Mouse (Mus musculus) brown adipose tissue, adult 24 weeks (tissue): ENCODE results near the gene Mast3. TPM values are rescaled to one million over a fixed set of nuclear protein-coding genes. Genes with fewer than 3 reads are reported as not detected.

ENCODE experiments used
- H3K27ac ChIP-seq: fragments of 200-500 bp; replicated peaks from 2 replicates; pipeline ENCODE4 v1.5.1; 2012; ENCODE audit warnings: low read depth, mild to moderate bottlenecking, low read length
- H3K4me1 ChIP-seq: fragments of 200-500 bp; 2 replicates; pipeline ENCODE4 v1.6.1; 2012; ENCODE audit warnings: low read length, mixed read lengths; ENCODE audit not compliant: control insufficient read depth, insufficient read depth, insufficient read length
- H3K4me3 ChIP-seq: fragments of 200-500 bp; 2 replicates; pipeline ENCODE4 v1.5.1; 2012; ENCODE audit warnings: low read depth, mild to moderate bottlenecking, low read length, moderate library complexity; ENCODE audit not compliant: insufficient read depth
- polyA plus RNA-seq: library from polyadenylated mRNA; stranded (reverse); fragments of >200 nt; gene quantifications from 2 replicates; pipeline ENCODE4 v1.2.4, GENCODE M21; 2012; ENCODE audit not compliant: missing spikeins, insufficient read depth, insufficient read length

The Mast3 gene
- polyA plus RNA-seq, 1 experiment: 2.5 TPM

GRCm38 (mm10) chr8:70801830-70802229 is 3.0 kb downstream of the Mast3 start:
- no peaks in the 10 kb centered on the region for H3K4me1 ChIP-seq
- H3K27ac ChIP-seq: no peak overlapping the region
- H3K4me3 ChIP-seq: no peak overlapping the region

DNA sequence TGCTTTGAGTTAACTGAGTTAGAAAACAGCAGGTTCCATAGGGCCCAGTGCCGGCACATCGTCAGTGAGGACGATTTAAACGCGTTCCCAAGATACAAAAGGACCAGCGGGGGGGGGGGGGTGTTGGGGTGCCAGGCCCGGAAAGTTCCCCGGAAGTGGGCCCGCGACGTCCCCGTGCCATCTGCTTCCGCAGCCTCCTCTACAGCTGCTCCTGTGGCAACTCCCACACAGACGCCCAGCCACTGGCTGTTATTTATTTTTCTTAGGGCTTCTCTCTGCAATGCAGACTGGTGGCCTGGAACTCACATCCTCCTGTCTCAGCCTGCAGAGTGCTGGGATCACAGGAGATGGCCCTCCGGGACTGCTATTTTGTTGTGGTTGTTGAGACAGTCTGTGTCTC is 3.7 kb downstream of the Mast3 start:
- Histone ChIP-seq H3K27ac (no peak overlapping the region), H3K4me3 (no peak overlapping the region), H3K4me1 (no peaks in the 10 kb centered on the region)

GRCm38 (mm10) chr8:70800648-70801047 is 4.2 kb downstream of the Mast3 start:
- Histone ChIP-seq H3K4me1 (no peaks in the 10 kb centered on the region), H3K4me3 (no peak overlapping the region), H3K27ac (no peak overlapping the region)

- H3K4me3 ChIP-seq: no peak overlapping the region
- no peak overlapping the region for H3K27ac ChIP-seq
- no peaks in the 10 kb centered on the region for H3K4me1 ChIP-seq
Observed at GRCm38 (mm10) chr8:70798281-70798680, 6.6 kb downstream of the Mast3 start.

GRCm38 (mm10) chr8:70797081-70798070 is 7.5 kb downstream of the Mast3 start:
- H3K4me1 ChIP-seq: peaks cover 6% of the 10 kb centered on the region; the same call in 1 of the 2 replicates
- peak overlapping the region; percentile 60 for H3K4me3 ChIP-seq
- no peak overlapping the region for H3K27ac ChIP-seq

DNA sequence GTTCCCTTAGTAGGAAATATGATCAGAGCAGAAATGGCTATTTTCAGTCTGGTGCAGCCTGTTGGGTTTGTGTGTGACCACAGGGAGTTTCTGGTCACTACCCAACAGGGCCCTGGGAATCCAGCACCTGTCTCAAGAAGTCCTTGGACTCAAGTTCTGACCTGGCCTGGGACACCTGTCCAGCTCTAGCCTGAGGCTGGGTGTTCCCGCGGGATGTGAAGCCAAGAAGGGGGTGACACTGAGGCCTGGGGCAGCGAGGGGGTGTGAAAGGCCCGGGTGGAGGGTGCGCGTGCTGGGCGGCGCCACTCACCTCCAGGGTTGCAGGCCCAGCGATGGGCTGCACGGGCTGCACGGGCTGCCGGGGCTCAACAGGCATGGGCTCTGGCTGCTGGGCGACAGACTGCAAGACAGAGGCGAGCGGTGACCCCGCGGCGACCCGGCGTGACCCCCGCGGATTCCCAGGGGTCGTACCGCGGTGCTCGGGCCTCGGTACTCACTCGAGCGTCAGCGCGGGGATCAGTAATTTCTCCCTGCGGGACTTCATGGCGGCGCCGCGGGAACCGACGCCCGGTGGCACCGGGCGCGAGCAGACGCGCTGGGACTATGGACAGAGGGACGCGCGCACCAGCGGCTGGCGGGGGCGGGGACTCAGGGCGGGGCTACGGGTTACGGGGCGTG is 8.3 kb downstream of the Mast3 start:
- Histone ChIP-seq H3K4me3 (peak overlapping the region; percentile 60), H3K27ac (no peak overlapping the region), H3K4me1 (peaks cover 9% of the 10 kb centered on the region)

DNA sequence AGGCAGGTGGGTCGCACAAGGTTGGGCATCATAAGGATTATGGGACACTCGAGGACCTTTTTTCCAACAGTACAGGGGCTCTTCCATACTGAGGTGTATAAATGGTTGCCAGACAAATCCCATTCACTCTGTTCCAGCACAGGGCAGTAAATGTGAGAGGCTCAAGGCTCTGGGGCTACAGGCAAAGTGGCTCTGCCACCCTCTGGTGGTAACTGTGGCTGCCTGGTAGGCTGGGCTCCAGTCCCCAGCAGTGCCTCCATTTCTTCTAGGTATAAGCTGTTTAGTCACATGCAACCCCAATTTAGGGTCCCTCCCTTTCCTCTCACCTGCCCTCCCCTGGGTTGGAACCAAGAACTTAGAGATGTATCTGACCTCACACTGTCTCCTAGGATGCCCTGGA is 9.5 kb downstream of the Mast3 start:
- Histone ChIP-seq H3K4me1 (peaks cover 14% of the 10 kb centered on the region), H3K27ac (no peak overlapping the region), H3K4me3 (no peak overlapping the region)

DNA sequence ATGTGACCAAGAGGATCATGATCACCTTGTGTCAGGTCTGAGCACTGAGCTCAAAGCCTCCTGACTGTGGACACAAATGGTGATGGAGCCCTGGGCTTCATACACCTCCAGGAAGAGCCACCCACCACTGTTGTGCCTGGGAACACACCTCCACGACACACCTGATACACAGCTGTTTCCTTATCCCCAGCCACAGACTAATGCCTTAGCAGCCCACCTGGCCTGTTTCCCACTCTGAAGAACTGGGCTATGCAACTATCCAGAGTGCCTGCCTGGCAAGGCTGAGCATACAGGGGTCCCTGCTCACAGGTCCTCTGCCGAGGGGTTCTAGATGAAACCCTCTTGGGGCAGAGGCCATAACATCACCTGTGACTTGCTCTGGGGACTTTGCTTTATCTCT is 10.6 kb downstream of the Mast3 start:
- Histone ChIP-seq H3K4me3 (no peak overlapping the region), H3K4me1 (peaks cover 14% of the 10 kb centered on the region), H3K27ac (no peak overlapping the region)

GRCm38 (mm10) chr8:70792700-70793099 is 12.2 kb downstream of the Mast3 start:
- peaks cover 14% of the 10 kb centered on the region for H3K4me1 ChIP-seq
- no peak overlapping the region for H3K27ac ChIP-seq
- peak overlapping the region; percentile 83 for H3K4me3 ChIP-seq

GRCm38 (mm10) chr8:70791975-70792691 is 12.7 kb downstream of the Mast3 start:
- Histone ChIP-seq H3K4me1 (peaks cover 14% of the 10 kb centered on the region), H3K4me3 (peak overlapping the region; percentile 83), H3K27ac (no peak overlapping the region)

DNA sequence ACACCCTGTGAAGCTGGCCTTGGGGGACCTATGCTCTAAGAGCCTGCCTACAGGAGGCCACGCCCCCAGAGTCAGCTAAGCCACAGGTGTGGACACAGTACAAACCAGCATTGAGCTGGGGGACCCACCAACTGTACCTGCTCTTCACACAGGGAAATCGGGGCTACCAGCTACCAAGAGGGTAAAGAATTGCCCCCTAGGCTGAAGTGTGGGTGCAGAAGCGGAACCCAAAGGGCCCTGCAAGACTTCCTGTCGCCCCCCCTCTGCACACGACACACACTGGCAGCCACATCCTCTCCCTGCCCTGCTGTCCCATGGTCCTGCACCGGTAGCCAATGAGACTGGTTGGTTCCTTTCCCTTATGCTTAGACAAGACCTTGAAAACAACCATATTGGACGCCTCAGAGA is 13.6 kb downstream of the Mast3 start:
- peak overlapping the region; percentile 83 for H3K4me3 ChIP-seq
- 0 out of 2 replicates have a peak overlapping the region, but pooled peaks have one; percentile 15 for H3K27ac ChIP-seq
- H3K4me1 ChIP-seq: peaks cover 14% of the 10 kb centered on the region

- H3K4me3 ChIP-seq: peak overlapping the region; percentile 83
- peaks cover 14% of the 10 kb centered on the region for H3K4me1 ChIP-seq
- no peak overlapping the region for H3K27ac ChIP-seq
Observed at GRCm38 (mm10) chr8:70790846-70791245, 14.0 kb downstream of the Mast3 start.

GRCm38 (mm10) chr8:70789046-70789445 is 15.8 kb downstream of the Mast3 start:
- Histone ChIP-seq H3K4me1 (peaks cover 14% of the 10 kb centered on the region), H3K4me3 (0 out of 2 replicates have a peak overlapping the region, but pooled peaks have one; percentile 6), H3K27ac (no peak overlapping the region)

DNA sequence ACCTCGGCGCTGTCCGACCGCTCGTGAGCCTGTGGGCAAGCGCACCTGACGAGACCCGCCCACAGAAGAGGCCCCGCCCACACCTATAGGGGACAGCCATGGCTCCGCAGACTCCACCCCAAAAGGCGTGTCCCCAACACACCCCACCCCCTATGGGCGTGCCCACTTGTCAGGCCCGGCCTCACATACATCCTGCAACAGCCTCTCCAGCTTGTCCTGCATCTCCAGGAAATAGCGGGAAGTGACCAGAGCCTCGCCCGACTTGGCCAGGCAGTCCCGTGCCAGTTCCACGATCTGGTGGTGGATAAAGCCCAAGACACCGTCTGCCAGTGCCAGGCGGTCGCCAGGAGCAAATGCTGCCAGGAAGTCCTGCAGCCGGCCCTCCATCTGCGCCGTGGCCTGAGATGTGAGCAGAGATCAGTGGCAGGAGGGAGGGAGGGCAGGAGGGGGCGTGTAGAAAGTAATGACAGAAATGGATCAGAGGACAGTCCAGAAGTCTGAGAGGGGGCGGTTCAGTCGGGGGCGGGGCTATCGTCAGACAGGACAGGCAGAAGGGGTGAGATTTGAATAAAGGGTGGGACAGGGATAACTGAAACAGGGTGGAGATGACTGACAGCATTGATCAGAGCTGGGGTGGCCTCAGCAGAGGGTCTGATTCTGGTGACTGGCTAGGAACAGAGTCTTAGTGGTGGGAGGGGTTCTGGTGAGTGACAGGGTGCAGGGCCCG is 16.8 kb downstream of the Mast3 start:
- Histone ChIP-seq H3K27ac (no peak overlapping the region), H3K4me1 (peaks cover 14% of the 10 kb centered on the region), H3K4me3 (no peak overlapping the region)
